Mouse (Mus musculus): ENCODE measurements around the gene Noxred1.

DNA sequence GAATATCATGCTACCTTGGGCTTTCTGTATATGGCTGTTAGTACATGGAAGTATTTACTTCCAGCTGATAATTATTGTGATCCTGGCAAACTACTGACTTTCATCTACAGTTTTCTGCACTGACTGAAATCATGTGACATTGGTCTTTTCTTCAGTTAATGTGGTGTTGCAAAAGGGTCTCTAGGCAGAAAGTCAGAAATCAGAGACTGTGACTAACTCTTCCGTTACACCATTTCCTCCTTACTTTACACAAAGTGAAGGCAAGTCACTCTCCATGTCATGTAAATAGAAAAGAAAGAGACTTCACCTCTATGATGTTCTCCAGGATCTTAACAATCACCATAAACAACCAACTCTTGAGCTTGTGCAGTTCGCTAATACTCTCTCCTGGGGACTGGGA lies 8.9 kb downstream of the Noxred1 start:
- no peak for TF ChIP-seq POLR2A (IDR thresholded peaks at IDR 0.05; ENCODE audit: extremely low read depth, insufficient read depth, low read length)
- no peak for TF ChIP-seq CTCF (IDR thresholded peaks at IDR 0.05; ENCODE audit: extremely low read depth, insufficient read depth, low read length)
